Mouse (Mus musculus) mature B cell (primary cell): ENCODE measurements around the gene Abhd15.

Experiments used
- in situ Hi-C: fragments of 300-500 bp; cut with MboI; formaldehyde crosslinking; loops from 2 replicates; pipeline ENCODE4 v1.14.3; 2019

Gene Abhd15

DNA sequence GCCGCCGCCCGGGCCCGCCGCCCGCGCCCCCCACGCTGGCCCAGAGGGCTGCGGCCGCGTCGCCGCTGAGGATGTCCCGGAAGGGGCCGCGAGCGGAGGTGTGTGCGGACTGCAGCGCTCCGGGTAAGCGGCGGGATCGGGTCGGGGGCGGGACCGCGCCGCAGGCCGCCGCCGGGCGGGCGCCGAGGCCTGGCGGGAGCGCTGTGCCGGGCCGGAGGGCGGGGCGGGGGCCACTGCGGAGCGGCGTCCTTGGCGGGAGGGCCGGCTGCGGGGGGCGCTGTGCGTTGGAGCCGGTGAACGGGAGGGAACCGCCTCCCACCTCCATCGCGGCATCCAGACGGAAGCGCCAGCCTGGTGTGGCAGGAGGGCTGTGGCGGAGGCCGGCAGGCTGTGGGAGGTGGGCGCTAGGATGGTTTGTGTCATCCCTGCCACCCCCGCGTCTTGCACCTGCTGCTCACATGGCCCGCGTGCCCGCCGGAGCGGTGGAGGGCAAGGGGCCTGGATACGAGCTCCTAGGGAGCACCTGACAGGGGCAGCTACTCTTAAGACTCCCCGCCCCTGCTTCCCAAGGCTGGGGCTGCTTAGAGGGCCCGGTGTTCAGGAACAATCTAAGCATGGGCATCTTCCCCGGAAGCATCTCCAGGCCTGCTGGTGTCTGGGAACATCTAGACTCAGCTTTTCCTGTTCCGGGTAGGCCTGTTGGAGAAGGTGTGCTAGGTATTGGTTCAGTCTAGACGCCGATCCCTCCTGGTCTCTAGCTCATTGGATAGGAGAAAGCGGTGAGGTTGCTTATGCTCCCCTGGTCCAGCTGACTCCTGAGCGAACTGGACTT lies 21.2 kb upstream of the Abhd15 start, which contains the start of gene Git1:
Gene Git1, plus strand, starts transcription at position 51 of the 832 bp plus-strand sequence.
- in situ Hi-C loops: no loop called here

DNA sequence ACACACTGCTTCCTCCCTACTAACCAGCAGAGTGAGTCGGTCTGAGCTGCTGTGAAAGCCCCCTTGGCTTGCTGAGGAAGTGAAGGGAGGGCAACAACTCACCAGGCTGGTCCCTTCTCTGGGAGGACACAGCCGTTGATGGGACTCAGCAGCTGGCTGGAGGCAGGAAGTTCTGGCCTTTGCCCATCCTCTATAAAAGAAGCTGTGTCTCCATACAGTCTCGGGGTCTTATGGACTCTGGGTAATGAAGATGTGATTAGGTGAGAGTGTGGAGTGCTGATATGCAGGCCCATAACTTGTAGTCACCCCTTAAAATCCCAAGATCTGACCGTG lies 20.6 kb upstream of the Abhd15 start:
- in situ Hi-C loops: no loop called here

DNA sequence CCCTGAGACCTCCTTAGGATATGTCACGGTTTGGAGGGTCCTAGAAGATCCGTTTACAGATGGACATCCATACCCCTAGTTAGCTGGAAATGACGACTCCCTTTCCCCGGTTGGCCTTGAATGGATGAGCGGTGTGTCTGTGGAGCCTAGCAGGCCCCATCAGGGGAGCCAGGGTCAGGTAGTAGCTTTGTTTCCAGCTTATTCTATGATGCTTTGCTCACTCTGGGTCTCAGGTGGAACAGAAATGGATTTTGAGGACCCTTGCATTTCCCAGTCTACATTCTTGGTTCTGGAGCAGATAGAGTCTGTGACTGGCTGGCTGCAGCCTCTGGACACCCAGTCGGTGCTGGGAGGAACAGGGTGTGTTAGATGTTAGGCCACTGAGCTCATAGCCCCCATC lies 20.1 kb upstream of the Abhd15 start:
- in situ Hi-C loops: no loop called here

DNA sequence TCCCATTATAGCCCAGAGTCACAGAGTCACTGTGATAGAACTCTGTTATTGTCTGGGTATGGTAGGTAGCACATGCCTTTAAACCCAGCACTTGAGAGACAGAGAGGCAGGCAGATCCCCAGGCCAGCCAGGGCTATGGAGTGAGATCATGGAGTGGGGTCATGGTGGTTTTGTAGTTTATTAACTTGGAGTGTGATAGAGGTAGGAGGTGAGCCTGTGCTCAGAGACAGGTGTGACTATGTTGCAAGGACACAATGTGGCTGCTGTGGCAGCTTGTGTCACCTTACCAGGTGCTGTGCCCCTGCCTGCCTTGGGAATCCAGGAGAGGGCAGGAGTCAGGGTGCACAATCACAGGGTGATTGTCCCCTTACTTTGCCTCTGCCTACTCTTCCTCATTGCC lies 19.4 kb upstream of the Abhd15 start:
- in situ Hi-C loops: no loop called here

DNA sequence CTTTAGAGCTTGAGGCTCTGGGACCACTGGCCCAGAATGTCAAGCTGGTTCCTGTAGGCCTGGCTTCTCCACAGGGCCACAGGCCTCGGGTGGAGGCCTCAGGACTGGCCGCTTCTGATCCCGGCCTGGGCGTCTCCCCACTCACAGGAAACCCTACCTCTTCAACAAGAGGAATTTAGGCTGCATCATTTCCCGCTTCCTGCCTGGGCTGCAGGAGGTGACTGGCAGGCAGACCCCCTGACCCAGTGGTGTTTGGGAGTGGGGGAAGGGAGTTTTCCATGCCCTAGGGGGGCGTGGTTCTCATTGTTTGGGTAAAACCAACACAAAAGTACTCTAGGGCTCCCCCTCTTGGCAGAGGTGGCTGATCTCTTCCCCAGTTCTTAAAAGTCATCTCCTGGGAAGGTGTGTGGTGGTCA lies 17.6 kb upstream of the Abhd15 start:
- in situ Hi-C loops: no loop called here

DNA sequence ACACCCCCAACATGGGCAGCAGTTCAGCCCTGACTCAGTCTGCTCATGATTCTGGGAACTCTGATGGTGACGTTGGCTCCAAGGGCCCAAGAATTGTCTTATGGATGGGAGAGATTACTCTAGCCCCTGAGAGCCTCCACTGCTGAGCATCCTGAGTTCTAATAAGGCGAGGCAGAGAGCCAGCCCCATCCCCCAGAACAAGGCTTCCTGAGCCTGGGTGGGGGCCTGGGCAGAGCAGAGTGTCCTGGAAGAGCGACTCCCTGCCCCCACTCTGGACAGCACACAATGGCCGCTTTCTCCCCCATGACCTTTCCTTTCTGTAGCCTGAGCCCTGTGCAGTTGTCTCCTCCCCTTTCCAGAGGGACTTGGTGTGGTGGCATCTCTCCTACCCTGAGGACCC lies 17.1 kb upstream of the Abhd15 start:
- in situ Hi-C loops: no loop called here

DNA sequence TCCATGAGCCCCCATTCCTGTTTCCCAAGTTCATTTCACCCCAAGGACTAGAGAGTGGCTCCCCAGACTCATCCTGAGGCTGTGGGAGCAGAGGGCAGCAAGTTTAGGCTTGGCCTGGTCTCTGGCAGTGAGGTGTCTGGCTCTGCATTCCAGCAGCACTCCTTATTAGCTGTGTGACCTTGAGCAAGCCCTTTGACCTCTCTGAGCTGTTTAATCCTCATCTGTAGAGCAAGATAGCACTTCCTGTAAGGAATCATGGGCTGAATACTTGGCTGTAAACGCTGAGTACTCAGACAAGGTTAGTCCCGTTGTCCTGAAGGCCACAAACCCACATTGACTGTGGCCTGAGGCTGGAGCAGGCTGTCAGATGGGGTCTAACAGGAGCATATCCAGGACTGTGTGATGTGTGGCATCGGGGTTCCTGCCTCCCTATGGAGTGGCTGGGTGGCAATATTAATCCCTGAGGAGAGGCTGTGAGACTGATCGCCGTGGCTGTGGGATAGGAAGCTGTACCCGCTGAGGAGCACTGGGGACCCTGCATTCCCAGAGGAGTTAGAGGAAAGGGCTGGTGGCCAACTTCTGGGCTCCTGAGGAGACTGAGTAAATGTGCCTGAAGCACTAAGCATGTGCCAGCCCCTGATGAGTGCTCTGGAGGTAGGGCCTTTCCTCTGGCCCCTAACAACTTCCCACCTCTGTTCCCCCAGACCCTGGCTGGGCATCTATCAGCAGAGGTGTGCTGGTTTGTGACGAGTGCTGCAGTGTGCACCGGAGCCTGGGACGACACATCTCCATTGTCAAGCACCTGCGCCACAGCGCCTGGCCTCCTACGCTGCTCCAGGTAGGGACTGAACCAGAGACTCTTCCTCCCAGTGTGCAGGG lies 16.4 kb upstream of the Abhd15 start:
- in situ Hi-C loops: no loop called here

DNA sequence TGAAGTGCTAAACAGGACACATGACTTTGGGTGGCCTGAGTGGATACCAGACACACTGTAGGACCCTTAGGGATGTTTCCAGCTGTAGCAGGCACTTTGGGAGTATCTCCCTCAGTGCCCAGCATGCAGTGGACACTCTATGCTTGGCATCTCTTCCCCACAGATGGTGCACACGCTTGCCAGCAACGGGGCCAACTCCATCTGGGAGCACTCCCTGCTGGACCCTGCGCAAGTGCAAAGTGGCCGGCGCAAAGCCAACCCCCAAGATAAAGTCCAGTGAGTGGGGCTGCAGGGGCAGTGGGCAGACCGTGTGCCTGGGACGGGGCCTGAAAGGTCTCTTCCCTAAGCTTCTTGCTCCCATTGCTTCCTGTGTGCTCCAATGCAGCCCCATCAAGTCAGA lies 15.6 kb upstream of the Abhd15 start:
- in situ Hi-C loops: no loop called here

DNA sequence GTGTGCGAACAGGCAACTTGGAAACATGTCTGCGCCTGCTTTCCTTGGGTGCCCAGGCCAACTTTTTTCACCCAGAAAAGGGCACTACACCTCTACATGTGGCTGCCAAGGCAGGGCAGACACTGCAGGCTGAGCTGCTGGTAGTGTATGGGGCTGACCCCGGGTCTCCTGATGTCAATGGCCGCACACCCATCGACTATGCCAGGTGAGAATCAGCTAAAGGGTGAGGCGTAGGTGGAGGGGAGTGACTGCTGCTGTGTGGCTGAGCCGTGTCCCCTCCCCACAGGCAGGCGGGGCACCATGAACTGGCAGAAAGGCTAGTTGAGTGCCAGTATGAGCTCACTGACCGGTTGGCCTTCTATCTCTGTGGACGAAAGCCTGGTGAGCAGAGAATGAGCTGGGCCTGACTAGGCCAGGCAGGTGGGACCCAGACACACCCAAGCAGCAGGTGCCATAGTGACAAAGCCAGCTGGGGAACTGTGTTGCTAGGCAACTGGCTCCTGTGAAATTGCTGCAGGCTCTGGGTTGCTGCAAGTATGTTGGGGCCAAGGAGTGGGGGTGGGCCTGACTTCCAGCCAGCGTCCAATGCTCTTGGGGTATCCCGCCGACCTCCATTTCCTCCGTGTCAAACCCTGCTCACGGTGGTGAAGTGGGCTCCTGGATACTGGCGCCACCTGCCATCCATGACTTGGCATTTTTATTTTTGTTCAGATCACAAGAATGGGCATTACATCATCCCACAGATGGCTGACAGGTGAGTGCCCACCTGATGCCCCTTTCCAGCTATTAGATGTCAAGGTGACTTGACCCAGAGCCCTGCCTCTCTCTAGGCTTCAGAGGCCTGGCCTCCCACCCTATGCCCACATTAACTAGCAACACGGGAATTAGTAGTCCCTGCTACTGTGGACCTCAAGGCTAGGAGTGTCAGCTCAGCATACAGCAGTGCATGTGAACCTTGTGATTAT lies 14.3 kb upstream of the Abhd15 start:
- in situ Hi-C loops: no loop called here

DNA sequence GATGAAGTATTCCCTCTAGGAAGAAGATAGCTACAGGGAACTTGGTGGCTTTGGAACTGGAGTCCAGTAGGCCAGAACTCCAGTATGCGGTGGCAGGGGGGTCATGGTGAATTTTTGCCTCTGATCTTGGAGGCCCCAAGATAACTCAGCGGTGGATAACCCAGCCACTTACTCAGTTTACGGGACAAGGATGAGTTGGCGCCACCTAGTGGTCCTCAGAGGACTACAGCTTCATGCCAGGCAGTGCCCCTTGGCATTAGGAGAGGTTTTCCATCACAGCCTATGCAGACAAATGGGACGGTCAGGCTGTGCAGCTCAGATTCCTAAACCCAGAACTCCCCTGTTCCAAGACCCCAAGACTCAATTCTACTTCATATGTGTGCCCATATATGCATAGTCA lies 13.5 kb upstream of the Abhd15 start:
- in situ Hi-C loops: no loop called here

DNA sequence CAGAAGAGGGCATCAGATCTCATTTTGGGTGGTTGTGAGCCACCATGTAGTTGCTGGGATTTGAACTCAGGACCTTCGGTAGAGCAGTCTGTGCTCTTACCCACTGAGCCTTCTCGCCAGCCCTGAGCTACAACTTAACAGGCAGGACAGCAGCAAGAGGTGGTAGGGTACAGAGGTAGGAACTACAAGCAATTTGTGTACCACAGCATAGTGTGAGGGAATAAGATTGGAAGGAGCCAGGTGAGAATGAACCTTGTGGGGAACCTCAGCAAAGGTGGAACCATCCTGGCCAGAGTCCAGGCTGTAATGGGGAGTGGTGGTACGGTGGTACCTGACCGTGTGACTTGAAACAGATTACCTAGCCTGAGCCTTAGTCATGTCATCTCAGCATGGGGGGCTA lies 12.9 kb upstream of the Abhd15 start:
- in situ Hi-C loops: no loop called here

DNA sequence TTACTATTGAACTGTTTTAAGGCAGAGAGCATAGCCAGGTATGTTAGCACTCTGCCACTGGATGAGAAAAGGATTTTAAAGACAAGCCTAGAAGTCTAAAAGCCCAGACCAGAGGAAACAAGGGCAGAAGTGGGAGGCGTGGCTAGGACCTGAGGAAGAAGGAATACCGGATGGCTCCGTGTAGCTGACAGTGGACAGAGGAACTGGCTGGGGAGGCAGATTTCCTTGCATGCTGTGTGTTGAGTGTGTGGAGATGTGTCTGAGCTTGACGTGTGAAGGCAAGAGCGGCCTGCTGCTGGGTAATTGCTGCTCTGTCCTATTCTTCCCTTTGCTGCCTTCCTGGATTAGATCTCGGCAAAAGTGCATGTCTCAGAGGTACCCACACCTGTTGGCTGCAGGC lies 12.4 kb upstream of the Abhd15 start:
- in situ Hi-C loops: no loop called here

DNA sequence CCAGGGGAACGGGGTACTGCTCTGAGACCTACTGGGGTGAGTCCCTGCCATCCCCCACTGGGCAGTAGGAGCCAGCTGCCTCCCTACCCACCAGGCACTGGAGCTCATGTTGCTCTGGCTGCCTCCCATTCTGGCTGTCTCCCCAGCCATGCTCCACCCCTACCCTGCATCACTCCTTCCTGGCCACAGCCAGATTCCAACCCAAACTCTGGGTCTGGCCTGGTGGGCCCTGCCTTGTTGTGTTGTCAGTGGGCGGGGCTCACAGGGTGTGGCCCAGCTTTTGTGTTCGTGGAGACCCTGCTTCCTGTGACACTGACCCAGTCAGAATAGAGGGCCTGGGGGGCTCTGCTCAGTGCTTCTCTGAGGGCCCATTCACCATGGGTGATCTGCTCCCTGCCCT lies 11.4 kb upstream of the Abhd15 start:
- in situ Hi-C loops: no loop called here

DNA sequence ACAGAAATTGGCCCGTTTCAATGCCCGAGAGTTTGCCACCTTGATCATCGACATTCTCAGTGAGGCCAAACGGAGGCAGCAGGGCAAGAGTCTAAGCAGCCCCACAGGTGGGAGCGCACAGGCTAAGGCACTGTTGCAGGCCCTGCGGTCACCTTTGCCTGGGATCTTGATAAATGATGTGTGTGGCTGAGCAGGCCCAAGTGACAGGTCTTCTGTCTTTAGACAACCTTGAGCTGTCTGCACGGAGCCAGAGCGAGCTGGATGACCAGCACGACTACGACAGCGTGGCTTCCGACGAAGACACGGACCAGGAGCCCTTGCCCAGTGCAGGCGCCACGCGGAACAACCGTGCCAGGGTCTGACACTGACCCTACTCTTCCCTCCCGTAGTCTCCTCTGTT lies 10.5 kb upstream of the Abhd15 start:
- in situ Hi-C loops: no loop called here

DNA sequence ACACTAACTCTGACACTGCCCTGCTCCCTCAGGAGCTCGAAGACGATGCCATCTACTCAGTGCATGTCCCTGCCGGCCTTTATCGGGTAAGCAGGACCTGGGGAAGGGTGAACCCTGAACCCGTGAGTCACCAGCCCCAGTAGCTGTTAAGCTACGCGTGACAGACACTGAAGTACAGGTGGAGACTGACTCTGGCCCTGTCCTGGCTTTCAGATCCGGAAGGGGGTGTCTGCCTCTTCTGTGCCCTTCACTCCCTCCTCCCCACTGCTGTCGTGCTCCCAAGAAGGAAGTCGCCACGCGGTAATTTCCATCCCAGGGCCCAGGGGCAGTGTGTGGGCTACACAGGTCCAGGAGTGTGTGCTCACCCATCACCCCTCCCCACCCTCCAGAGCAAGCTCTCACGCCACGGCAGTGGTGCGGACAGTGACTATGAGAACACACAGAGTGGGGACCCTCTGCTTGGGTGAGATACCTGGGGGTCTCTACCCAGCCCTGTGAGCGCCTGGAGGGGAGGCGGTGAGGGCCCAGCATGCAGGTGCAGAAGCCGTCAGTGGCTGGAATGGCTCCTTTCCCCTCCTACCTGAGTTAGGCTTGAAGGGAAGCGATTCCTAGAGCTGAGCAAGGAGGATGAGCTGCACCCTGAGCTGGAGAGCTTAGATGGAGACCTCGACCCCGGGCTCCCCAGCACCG lies 9.5 kb upstream of the Abhd15 start:
- in situ Hi-C loops: no loop called here

DNA sequence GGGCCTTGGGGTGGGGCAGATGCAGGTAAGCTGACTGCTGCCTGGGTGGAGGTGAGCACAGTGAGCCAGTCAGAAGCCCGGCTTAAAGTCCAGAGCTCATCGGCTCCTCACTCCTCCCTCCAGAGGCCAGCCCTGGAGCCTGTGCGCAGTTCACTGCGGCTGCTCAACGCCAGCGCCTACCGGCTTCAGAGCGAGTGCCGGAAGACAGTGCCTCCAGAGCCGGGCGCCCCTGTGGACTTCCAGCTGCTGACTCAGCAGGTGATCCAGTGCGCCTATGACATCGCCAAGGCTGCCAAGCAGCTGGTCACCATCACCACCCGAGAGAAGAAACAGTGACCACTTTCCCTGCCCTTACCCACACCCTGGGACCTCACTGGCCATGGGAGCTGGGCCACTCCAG lies 8.6 kb upstream of the Abhd15 start:
- in situ Hi-C loops: no loop called here

DNA sequence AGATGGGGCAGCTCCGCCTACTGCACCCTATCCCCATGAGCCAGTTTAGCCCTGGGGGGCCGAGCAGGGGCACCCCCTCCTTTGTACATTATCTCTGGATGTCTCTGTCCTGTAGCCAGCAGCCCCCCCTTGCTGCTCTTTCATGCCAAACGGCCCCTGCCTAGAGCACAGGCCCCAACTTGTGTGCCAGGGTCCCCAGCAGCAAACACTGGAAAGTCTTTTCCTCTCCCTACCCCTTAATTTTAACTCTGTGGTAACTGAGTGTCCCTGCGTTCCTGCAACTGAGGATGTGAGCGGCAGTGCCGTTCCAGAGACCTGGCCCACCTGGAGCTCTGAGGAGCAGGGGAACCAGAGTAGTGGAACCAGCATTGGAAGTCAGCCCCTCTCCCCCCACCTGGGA lies 8.0 kb upstream of the Abhd15 start:
- in situ Hi-C loops: no loop called here

DNA sequence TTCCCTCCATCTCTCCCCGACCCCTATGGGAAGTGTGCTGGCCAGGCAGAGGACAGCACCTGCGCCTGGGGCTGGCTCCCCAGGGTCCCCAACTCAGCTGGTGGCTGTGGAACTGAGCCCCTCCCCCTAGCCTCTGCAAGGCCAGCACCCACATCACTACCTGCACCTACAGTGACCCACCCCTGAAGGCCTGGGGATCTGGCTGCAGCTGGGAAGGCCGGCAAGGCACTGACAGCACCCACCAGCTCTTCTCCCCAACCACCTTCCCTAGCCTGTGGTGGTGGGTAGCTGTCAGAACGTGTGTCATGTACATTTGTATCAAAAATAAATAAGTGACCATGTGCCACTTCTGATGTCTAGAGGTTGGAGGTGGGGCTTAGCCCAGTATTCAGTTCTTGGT lies 7.5 kb upstream of the Abhd15 start:
- in situ Hi-C loops: no loop called here

DNA sequence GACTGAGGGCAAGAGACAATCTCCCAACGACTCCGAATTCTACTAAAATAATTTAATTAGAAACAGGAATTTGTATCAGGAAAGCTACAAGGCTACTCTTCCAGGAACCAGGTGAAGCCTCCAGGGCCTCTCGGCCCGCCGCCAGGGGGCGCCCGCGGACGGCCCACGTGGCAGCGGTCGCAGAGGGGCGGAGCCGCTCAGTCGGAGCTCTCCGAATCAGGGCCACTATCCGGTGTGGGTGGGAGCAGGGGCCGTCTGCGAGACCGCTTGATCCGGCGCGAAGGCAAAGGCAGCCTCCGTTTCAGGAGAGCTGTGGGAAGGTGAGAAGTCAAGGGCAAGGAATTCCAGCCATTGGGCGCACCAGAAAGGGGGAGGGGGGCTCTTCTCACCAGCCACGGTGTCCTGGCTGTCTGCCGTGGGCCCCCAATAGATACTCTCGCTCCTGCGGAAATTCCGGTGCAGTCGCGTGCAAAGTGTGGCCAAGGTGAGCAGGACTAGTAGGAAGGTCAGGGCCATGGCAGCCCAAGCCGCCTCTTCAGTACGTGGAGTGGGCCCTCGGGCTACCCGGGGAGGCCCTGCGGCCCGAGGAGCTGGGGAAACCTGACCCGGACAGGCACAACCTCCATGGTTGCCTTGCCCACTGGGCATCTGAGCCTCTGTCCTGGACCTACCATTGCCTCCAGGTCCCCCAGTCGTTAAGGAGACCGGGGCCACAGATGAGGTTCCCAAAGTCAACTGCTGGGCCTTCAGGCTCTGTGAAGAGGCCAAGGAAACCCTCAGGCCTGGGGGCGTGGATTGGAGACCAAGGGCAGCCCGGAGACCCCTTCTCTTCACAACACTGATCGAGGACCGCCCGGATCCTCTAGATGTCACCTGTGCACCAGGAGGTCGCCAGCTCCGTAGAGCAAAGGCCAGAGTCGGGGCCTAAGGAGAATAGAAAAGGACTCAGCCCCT lies 6.6 kb upstream of the Abhd15 start:
- in situ Hi-C loops: no loop called here

DNA sequence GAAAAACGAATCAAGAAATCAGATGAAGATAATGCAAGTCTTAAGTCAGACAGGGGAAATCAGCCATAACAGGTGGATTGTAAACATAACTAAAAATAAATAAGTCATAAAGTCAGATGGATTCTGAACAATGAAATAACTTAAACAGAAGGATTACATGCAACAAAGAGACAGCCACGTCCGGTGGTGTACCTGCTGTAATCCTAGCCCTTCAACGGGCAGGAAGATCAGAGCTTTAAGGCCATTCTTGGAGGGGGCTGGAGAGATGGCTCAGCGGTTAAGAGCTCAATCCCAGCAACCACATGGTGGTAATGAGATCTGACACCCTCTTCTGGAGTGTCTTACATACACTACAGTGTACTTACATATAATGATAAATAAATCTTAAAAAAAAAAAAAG lies 3.6 kb upstream of the Abhd15 start:
- in situ Hi-C loops: no loop called here
